Mouse (Mus musculus): ENCODE data around the gene Pkib.

Pkib gene

GRCm38 (mm10) chr10:57631896-57632867 is at the start of gene Pkib:
Gene Pkib, plus strand, starts transcription at chr10:57631981.
- peak; percentile 55 for DNase-seq

- no peak for DNase-seq
Measured at GRCm38 (mm10) chr10:57583927-57584326, 47.9 kb upstream of the Pkib start.

GRCm38 (mm10) chr10:57594266-57594665 is 37.5 kb upstream of the Pkib start:
- no peak for DNase-seq

- DNase-seq, result no peak
Measured at GRCm38 (mm10) chr10:57597172-57597571, 34.6 kb upstream of the Pkib start.

DNA sequence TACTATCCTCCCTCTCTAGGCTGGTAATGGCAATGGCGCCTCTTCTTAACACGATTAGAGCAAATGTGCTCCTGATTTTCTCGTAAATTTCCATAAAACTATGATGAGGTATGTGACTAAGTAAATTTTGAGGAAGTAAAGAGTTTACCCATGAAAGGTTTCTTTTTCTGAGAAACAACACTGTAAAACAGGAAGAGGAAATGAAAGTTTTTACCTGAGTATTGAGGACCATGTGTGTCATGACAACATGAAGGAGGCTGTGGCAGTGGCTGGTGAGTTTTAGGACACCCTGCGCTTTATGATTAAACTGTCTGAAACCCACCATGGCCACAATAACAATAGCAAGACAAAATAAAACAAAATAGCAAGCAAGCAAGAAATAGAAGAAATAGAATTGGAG is 28.8 kb upstream of the Pkib start:
- DNase-seq, result no peak

DNA sequence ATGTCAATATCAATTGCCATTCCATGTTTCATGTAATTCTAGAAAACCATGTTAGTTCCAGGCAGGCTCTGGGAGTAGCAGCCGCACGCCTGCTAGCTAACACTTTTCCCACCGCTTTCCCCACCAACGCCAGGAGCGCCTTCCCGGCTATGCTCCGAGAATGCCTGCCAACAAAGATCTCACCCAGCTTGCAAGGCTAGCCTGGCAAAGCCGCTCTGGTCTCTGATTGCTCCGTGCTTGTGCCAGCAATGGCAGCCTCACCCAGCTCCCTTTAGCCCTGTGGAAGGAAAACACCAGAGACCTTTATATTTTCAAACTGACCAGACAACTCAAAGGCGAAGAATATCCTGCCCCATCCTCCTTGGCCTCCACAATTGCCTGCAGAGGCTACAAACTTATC is 8.5 kb upstream of the Pkib start:
- DNase-seq, result no peak

- DNase-seq, result no peak
Measured at GRCm38 (mm10) chr10:57627773-57628172, 4.0 kb upstream of the Pkib start.

DNA sequence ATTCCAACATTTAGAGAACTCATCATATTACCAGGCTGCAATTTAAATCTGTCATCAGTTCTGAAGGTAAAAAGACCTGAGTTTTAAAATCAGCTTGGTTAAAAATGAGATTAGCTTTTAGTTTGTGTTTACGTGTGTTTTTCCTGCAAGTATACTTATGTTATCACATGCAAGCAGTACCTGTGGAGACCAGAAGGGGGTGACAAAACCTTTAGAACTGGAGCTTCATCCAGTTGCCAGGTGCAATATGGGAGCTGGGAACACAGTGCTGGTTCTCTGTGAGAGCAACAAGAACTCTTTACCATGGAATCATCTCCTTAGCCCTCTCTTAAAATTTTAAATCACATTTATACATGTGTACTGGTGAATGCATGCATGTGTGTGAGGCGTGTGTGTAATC is 1.2 kb upstream of the Pkib start:
- DNase-seq, result no peak

GRCm38 (mm10) chr10:57632868-57633240 is 1.1 kb downstream of the Pkib start:
- no peak for DNase-seq

GRCm38 (mm10) chr10:57636970-57637369 is 5.2 kb downstream of the Pkib start:
- DNase-seq, result no peak

DNA sequence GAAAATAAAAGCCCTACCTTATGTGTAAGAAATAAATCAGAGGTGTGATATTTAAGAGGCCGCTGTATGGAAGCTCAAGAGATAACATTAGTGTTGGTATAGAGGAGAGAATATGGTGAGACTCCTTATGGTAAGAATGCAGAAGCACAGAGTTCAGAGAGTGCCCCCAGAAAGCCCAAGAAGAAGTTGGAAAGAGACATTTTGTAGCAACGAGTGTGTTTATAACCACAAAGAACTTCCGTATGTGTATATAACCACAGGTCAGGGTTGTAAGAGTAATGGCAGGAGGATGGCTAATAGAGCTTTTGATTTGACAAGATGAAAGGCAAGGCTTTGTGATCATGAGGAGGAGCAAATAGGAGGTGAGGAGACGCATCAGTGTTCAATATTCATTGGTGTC is 6.5 kb downstream of the Pkib start:
- no peak for DNase-seq

GRCm38 (mm10) chr10:57639540-57639939 is 7.8 kb downstream of the Pkib start:
- DNase-seq, result no peak

DNA sequence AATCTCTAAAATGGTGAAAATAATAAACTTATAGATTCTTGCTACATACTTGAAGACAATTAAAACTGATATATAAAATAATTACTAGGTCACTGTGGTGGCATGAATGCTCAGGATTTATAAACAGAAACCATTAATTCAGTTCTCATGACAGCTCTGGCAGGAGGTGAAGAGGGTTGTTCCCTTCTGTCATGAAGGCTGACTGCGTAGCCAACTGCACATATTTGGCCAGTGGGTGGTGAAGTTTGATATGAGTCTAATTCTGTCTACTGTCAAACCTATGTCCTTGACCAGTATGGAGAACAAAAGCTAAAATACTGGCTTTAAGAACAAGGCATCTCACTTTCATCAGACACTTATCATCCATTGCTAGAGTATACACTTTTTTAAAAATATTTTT is 21.5 kb downstream of the Pkib start:
- no peak for DNase-seq

DNA sequence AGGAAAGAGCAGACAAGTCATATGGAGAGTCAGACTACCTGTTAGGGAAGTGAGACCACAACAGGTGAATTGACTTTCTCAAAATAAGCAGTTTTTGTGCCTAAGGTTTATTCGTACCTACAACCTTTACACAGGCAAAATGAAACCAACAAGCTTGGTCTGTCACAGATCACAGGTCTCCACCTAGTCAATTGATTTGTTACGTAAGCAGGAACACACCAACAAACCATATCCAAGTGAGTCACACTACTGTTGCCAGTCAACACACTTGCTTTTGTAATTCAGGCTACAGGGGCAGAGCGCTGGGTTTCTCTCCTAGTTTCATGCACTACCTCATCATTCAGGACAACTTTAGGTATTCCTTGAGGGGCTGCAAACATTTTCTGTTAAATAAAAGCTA is 28.7 kb downstream of the Pkib start:
- DNase-seq, result no peak

- DNase-seq, result no peak
Measured at GRCm38 (mm10) chr10:57663758-57664157, 32.0 kb downstream of the Pkib start.

DNA sequence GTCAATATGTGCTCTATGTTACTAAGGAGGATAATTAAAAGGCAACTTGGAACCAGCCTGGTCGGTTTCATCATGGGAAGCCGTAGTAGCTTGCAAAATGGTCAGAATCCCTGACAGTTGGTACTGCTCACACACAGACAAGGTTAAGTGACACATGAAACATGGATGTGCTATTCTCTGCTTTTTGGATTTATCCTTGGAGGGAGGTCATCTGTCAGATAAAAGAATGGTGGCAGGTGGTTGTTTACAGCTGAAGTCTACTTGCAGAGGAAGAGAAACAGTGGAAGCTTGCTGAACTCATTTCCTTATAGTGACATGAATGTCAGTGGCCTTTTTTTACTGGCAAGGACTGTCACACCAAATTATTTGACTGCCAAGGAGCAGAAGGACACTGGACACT is 32.5 kb downstream of the Pkib start:
- no peak for DNase-seq

DNA sequence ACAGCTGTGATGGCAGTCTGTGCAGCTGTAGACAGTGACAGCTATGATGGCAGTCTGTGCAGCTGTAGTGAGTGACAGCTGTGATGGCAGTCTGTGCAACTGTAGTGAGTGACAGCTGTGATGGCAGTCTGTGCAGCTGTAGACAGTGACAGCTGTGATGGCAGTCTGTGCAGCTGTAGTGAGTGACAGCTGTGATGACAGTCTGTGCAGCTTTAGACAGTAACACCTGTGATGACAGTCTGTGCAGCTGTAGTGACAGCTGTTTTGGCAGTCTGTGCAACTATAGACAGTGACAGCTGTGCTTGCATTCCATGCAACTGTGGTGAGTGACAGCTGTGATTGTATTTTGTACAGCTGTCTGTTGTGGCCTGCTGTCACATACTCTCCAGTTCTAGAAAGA is 44.0 kb downstream of the Pkib start:
- DNase-seq, result no peak

DNA sequence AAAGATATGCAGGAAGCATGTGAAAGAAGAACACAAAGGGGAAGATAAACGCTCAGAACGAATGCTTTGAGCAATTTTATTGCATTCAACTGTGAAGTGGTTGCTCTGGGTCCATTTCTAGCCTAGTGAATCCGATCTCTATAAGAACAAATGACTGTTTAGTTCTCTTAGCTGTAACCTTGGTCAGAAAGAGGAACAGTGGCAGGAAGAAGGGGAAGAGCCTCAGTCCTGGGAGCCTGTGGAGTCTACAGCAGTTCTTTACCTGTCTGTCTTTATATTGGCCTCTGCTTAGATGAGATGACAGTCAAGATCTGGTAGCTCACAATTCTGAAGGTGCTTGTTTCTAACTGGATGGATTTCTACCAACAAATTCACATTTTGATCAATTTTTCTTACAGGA is 56.2 kb downstream of the Pkib start:
- DNase-seq, result no peak

DNA sequence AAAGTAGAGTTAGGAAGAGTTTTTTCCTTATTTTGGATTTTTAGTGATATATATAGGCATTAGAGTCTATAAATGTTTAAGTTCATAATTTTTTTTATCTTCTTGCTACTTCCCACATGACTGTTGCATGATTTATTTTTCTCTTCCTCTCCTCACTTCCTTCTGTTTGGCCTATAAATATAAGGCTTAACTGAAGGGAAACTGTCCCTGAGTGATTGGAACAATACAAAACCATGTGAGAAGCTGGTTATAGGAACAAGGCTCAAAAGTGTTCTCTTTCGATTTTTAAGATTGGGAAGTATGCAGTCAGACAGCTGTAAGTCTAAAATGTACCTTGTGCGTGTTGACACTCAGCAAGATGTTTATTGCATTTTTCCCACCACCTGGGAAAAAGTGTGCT is 58.4 kb downstream of the Pkib start:
- DNase-seq, result no peak

GRCm38 (mm10) chr10:57702246-57702645 is 70.5 kb downstream of the Pkib start:
- DNase-seq, result peak; percentile 26

GRCm38 (mm10) chr10:57721035-57721434 is 89.3 kb downstream of the Pkib start:
- DNase-seq, result no peak

GRCm38 (mm10) chr10:57722363-57722762 is 90.6 kb downstream of the Pkib start:
- DNase-seq, result no peak

DNA sequence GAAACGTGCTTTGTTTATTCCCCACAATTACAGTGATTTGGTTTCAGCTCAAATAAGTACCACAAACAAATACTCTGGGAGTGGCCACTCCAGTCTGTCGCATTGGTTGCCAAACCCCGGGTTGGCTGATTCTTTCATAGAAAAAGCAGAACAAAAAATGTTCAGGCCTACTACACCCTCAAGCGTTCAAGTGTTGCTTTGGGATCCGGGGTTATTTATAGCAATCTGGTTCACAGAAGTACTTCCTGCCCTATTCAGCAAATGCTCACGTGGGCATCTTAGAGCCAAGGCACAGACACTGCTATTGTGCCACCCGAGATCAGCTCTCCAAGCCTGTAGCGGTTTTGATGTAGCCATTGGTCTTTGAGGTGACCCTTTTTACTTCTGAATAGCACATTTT is 95.9 kb downstream of the Pkib start:
- DNase-seq, result peak; percentile 35

DNA sequence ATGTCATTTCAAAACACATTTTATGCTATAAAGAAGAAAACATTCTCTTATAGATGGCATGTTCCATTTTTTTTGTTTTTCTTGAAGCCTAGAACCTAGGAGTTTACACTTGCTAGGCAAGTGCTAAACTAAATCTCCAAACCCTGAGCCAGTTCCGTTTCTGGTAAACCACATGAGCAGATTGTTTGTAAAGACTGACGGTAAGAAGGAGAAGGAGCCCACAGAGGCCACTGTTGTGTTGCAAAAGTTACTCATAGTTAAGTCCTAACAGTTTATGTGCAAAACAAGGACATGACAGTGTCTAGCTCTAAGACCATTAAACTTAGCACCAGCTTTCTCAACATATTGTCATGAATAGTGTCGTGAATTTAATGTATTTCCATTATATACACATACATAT is 99.9 kb downstream of the Pkib start:
- DNase-seq, result no peak

- DNase-seq, result no peak
Measured at GRCm38 (mm10) chr10:57740733-57741132, 109.0 kb downstream of the Pkib start.
